Mouse (Mus musculus) natural killer cell, adult 2 months (primary cell): Measurements from ENCODE around the gene Psmb5.
"Not testable (repeated sequence)": the region's sequence is repeated elsewhere in the genome, so short reads cannot be mapped to it uniquely, and the experiment has no call there.

Experiments
- DNase-seq, 2 experiments: peaks; one replicate each; pipeline ENCODE4 v3.0.0; 2022; ENCODE audit warnings: low spot score in 2 of 2

The Psmb5 gene

DNA sequence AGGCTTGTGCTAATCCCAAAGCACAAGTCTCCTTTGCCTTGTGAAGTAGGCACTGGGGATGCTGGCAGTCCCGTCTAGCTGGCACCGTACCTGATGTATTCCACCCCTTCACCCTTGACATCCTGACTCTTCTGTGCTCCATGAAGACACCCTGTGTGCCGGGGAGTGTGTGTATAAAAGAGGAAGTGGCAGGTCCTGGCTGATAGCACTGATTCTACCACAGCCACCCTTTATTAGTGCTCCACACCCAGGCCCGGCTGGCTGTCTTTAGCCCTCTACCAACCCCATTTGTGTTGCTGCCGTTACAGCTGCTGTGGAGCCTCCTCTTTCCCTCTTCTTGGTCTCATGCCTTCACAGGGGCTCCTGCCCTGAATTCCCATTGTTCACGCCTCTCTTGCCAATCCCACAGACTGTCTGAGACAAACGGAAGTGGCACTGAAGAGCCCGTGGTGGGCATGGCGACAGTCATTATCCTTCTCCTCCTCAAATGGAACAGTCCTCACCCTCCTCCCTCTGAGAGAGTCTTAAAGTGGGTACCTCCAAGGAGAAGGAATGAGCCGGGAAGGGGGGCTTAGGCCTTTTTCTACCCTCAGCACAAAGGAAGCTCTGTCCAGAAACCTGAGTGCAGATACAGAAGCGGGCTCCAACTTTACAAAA lies 12.9 kb upstream of the Psmb5 start:
- no peak for DNase-seq

DNA sequence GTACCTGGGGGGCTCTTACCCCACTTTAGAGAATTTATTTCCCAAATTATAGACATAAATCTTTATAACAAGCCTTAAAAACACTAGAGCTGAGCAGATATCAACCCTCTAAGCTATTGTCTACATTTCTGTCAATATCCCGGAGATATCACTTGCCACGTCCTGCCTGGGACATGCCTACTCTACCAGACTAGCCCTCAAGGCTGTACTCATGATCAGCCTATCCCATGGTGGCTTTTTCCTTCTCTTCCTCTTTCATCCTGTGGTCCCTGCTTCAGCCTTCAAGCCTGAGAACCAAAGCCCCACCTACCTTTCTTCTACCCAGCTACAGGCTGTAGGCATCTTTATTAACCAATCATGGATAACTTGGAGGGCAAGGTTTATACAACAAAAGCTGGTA lies 12.0 kb upstream of the Psmb5 start:
- no peak for DNase-seq

DNA sequence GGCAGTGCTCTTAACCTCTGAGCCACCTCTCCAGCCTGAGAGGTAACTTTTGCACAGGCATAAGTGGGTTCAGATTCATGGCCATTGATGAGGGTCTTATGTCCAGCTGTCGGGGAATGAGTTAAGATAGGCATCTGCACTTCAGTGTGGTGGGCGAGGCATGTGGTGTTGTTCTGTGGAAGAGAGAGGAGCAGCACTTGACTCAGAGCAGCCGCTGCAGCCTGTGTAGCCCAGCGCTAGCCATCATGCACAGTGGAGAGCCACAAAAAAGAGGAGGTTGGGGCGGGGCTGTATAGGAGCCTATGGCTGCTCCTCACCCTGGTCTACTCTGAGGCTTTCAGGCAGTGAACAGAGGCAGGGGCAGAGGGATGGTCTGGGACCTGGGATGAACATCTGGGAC lies 10.3 kb upstream of the Psmb5 start:
- no peak for DNase-seq

DNA sequence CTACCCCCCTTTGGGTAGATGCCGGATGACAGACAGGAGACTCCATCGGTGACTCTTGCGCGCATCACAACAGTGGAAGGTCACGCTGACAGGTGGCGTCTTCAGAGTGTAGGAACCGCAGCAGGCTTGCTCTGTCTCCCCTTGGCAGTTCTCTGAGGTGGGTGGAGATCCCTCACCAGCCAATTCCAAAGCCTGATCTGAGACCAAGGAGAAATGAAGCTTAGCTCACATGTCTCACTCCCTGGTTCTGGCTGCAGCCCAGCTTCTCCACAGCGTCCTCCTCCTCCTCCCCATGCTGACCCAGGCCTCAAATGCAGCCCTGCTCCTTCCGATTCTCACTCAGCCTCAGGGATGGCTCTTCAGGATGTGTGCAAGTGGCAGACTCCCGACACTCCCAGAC lies 7.2 kb upstream of the Psmb5 start:
- DNase-seq, result no peak

DNA sequence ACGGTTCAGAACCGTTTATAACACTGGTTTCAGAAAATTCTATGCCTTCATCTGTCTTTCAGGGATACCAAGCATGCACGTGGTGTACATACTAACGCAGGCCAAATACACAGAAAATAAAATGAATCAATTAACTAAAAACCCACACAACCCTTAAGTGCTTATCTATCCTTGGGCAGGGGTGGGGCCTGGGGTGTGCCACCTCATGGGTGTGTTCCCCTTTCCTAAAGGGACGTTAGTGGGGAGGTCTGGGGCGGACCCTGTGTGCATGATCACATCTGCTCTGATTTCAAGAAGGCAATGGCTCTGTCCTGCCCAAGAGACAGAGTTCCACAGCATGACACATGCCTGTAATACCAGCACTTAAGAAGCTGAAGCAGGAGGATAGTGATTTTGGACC lies 5.5 kb upstream of the Psmb5 start:
- no peak for DNase-seq

DNA sequence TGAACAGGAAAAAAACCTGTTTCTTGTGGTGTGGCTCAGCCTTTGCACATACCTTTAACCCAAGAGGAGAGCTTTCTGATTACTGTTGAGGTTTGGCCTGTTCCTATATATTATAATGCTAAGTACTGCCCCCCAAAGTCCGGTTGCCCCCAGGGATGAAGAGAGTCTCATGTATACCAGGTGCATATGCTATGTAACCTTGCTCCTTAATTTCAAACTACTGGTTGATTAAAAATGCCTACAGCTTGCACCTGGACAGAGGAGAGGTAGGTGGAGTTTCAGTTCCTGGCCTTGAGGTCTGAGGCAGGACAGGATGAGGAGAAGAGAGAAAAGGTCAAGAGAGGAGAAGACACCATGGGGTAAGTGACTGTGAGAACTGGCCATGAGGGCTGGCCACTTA lies 3.3 kb upstream of the Psmb5 start, which contains the start of gene Psmb11:
Gene Psmb11 (plus strand): TSS at position 301 of the 400 bp plus-strand sequence.
- no peak for DNase-seq

DNA sequence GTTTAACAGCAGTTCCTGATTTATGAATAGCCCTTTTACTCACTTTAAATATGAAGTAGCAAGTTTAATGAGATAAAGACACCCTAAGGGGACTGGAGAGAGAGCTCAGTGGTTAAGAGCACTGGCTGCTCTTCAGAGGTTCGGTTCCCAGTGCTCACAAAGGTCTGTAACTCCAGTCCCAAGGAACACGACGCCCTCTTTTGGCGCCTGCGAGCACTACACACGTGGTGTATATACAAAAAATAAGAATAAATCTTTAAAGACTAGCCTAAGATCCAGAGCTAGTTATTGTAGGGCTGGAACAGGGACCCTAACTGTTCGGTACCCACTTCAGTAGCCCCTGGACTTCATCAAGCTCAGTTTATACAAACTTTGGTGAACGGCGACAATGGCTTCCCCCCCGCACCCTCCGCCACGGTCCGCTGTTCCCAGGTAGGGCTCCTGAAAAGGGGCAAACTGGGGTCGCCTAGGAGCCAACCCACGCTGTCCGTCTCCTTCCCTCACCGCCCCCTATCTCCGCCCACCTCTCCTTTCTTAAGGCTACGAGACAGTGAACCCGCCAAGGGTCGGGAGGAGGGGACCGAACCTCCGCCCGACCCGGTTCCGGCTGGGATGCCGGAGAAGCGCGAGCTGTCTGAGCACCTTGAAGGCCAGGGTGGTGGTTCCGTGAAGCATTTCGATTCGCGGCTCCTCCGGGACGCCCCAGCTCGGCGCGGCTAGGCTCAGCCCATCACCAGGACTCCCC lies 498 bp downstream of the Psmb5 start:
- no peak for DNase-seq

DNA sequence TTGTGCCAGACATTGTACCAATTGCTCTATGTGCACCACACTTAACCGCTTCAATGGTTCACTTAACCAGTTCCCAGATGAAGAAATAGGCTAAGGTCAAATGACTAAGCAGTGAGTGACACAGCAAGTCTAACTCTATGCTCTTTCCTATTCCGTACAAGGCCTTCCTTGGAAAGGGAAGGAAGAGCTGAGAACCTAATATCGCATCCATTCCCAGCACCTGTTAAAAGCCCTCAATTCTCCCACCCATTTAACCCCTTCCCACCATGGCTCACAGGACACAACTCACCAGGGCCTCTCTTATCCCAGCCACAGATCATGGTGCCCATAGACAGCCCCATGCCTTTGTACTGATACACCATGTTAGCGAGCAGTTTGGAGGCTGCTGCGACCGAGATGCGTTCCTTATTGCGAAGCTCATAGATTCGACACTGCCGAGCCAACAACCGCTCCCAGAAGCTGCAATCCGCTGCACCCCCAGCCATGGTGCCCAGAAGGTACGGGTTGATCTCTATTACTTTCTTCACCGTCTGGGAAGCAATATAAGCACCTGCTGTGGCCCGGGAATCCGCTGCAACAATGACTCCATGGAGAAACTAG lies 1.5 kb downstream of the Psmb5 start:
- DNase-seq, result no peak

DNA sequence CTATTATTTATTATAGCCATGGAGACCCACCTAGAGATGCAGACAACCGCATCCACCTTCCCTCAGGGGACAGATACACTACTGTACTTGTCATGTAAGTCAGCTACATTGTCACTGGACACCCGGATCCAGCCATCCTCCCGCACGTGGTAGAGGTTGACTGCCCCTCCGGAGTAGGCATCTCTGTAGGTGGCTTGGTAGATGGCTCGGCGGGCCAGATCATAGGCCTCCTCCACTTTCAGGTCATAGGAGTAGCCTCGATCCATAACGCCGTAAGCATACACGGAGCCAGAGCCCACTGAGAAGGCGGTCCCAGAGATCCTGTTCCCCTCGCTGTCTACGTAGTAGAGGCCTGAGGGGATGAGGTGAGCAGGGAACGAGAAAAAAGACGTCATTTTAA lies 3.7 kb downstream of the Psmb5 start:
- not testable (repeated sequence) for DNase-seq

DNA sequence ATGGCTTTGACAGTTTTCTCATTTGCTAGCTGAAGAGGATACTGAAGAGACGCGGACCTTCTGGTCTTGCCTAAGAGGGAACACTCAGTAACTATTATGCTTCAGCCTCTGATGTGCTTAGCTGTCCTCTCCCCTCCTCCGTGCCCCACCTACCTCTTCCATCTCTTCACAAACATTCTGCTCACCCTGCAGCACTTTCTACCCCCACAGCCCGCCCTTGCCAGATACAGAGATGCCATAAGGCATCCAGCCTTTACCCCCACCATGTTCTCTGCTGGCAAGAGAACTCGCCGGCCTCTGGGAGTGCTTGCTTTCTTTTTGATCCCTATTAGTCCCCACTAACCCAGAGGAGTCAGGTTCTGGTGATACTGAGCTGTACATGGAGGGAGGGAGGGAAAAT lies 7.2 kb downstream of the Psmb5 start:
- no peak for DNase-seq

DNA sequence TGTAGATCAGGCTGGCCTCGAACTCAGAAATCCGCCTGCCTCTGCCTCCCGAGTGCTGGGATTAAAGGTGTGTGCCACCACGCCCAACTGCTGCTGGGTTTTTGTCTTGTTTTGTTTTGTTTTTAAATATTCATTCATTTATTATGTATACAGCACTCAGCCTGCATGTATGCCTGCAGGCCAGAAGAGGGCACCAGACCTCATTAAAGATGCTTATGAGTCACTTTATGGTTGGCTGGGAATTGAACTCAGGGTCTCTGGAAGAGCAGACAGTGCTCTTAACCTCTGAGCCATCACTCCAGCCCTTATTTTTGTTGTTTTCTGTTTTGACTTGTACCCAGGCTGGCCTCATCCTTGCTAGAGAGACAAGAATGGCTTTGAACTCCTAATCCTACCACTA lies 7.9 kb downstream of the Psmb5 start:
- peak in 1 of 2 experiments; percentile 48 for DNase-seq

DNA sequence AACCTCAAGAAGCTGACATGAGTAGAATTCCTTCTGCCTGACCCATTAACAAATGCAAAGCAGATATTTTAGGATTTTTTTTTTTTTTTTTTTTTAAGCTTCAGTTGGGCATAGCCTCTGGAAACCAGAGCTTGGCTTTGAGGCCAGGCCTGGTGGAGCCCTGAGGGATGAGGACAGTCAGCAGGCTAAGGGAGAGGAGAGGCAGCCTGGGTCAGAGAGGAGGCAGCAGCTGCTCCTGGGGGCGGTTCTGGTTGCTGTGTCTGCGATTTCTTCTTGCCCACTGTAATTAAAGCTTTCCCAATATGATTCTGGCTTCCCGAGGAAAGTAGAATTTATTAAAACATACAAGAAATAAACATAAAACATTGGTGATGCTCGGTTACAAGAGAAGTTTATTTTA lies 8.6 kb downstream of the Psmb5 start:
- DNase-seq, result no peak

DNA sequence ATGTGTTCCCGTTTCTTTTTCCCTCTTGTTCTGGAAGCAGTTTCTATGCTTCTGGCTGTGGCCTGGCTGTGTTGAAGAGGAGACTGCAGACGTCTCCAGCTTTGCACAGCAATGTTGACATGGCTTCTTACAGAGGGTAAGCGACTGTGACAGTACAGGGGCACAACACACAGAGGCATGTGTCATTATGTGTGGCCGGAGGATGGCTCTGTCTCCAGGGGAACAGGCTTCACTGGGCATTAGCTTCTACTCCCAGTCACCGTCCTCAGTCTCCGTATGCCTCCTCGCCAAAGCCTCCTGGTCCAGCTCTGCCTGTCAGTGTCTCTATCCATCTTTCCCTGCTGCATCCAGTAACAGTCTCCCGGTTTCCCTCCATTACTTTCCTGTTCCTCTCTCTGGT lies 10.6 kb downstream of the Psmb5 start:
- DNase-seq, result no peak

DNA sequence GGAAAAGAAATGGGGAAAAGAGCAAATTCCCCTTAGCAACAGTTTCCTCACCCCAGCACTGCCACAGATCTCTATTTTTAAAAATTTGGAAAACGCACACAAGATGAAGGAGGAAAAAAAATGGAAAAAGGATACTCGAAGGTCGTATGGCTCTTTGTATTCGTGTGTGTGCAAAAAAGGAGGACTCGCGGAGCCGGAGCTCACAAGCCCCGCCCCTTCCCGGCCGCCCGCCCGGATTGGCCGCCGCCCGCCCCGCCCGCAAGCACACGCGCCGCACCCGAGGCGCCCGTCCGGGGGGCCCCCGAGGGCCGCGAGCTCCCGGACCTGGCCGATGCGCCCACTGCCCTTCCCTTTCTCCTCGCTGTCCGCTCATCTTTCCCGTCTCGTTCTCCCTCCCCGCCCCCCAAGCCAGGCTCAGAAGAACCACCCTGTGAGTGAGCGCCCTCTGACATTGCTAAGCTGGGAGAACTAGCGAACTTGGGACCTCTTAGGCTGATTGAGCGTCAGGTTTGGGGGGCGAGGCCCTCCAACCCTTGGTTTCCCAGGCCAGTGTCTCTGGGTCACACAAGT lies 12.0 kb downstream of the Psmb5 start, which contains the start of gene 4931414P19Rik:
Gene 4931414P19Rik (minus strand): TSS at position 242 of the 570 bp plus-strand sequence.
- peak; percentile 49 to 66 for DNase-seq

DNA sequence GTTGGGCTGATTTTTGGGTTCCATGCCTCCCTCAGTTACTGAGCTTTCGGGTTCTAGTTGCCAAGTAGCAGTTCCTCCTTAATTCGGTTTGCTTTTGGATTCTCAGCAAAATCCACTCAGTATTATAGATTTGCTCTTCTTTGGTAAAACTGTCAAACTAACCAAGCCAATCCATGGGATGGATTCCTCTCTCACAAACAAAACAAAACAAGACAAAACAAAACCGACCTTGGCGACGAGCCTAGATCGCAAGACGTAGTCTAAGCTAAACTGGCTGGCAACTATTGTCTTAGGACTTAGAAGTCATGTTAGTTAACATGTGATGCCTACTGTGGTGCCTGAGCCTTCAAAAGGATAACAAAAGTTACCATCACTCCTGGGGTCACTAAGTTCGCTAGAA lies 14.1 kb downstream of the Psmb5 start:
- no peak for DNase-seq

DNA sequence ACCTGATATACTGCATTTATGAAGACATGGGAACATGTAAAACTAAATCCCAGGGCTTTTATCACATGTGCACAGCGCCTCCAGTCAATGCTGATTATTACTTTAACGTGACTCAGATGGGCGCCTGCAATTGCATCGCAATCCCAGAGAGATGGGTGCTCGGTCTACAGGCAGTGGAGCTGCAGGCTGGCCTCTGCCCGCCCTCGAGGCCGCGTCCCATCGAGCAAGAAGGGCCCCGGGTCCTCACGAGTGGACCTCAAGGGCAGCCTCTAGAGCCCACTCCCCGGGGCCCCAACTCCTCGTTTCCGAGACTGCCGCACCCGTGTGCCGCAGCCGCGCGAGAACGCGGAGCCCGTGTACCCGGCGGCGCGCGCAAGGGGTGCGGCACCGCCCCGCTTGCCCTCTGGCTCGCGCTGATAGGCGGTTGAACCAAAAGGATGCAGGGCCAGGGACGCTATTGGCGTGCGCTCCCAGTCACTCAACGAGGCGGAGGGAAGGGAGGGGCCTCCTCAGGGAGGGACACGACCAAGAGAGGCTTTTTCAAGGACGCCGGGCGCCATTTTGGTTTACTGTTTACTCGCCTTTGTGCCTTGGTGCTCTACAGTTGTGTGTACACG lies 14.7 kb downstream of the Psmb5 start:
- DNase-seq, result peak; percentile 92 to 95

DNA sequence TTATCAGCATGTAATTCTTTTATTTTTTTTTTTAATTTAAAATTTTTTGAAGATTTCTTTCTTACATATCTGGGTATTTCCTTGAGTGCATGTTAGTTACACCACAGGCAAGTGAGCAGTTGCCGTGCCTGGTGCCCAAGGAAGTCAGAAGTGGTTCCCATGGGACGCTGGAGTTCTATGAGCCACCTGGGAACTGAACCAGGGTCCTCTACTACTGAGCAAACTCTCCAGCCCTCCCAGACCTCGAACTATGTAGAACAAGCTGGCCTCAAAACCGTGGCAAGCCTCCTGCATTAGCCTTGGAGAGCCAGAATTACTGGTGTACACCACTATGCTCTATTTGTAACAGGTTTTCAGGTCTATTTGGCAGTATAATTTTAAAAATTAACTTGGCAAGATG lies 15.2 kb downstream of the Psmb5 start:
- DNase-seq, result no peak

DNA sequence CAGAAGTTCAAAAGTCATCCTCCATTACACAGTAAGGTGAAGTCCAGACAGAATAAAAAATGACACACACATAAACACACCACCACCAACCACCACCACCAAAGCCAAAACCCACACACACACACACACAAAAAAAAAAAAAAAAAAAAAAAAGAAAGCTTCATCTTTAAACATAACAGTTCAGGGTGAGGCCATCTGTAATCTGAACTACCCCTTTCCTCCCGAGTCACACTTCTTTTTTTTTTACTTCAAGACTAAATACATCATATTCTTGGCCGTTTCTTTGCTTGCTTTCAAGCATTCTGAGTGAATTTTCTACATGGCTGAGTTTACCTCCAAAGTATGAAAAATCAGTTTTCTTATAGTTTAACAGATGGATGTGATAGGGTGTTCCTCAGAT lies 16.2 kb downstream of the Psmb5 start:
- no peak for DNase-seq

DNA sequence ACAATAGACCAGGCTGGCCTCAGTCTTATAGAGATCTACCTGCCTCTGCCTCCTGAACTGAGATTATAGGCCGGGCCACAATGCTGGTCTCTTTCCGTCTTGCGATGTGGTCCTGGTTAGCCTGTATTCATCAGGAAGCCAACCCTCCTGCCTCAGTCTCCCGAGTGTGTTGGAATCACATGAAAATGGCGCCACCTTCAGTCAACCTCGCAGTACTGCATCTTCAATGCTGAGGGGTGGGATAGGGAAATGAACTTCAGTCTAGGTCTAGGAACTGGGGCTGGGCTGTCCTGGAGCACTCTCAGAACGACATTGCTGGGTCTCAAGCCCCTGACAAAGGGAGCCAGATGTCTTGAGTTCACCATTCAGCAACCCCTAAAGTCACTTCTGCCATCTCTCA lies 20.7 kb downstream of the Psmb5 start:
- no peak for DNase-seq

DNA sequence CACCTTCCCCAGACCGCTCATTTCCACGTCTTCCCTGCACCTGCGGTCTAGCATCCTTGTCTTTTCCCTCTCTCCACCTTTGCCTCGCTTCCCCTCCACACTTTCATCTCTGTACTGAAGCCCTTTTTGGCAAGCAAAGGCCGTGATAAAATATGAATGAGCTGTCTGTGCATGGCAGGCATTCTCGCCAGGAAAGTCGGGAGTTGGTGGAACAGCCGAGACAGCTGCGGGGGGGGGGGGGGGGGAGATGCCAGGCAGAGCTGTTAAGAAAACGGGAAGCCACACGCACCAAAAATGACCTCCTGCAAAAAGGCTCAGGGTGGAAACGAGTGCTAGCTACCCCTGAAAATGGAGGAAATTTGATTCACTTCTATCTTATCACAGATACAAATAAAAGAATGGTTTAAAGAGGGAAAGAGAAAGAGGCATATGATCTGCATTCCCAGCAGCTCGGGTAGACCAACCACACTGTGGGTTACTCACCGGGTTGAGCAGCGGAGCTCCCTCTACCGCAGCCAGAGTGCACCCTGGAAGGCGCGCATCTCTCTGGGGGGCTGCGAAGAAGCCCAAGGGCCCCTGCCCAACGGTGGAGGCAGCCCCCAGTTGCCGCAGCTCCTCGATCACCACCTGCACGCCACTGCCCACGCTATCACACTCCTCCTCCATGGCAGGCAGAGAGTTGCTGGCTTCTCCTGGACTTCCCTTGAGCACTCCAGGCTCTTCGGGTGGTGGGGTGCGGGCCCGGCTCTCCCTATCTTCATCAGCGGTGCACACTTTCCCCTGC lies 23.0 kb downstream of the Psmb5 start:
- DNase-seq, result no peak

DNA sequence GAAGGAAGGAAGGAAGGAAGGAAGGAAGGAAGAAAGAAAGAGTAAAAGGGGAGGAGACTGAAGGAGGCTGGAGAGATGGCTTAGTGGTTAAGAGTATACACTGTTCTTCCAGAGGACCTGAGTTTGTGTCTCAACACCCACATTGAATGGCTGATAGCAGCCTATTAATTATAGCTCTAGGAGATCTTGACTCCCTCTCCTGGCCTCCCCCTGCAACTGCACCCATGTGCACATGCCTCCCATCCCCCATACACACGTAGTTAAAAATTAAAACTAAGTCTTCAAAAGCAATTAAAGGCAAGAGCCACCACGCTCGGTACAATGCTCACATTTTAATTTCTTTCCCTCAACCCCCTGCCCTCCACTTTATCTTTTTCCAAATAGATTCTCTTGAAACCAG lies 23.8 kb downstream of the Psmb5 start:
- DNase-seq, result no peak
